Mouse (Mus musculus) hindbrain, embryonic 16.5 days (tissue): ENCODE results near the gene Snapc1. TPM values are rescaled to one million over a fixed set of nuclear protein-coding genes. Genes with fewer than 3 reads are reported as not detected.

Source experiments
- ATAC-seq: fragments of 200-750 bp; cut with Nextera tagmentation; 2 replicates; pipeline ENCODE4 v1.8.0; 2017; ENCODE audit warnings: moderate TSS enrichment, moderate library complexity
- H3K27ac ChIP-seq: fragments of 300-500 bp; sonication (generic); 2 replicates; pipeline ENCODE4 v1.5.1; 2014; ENCODE audit warnings: low read depth, mild to moderate bottlenecking, control low read depth, low read length, moderate library complexity
- H3K27me3 ChIP-seq: fragments of 300-500 bp; sonication (generic); replicated peaks from 2 replicates; pipeline ENCODE4 v1.6.1; 2014; ENCODE audit warnings: low read length; ENCODE audit not compliant: control insufficient read depth, insufficient read depth
- H3K36me3 ChIP-seq: fragments of 300-500 bp; sonication (generic); 2 replicates; pipeline ENCODE4 v1.6.1; 2014; ENCODE audit warnings: mild to moderate bottlenecking, low read length, moderate library complexity, mixed read lengths; ENCODE audit not compliant: control insufficient read depth, insufficient read depth
- H3K4me1 ChIP-seq: fragments of 300-500 bp; sonication (generic); 2 replicates; pipeline ENCODE4 v1.6.1; 2014; ENCODE audit warnings: low read depth, low read length; ENCODE audit not compliant: control insufficient read depth, insufficient read depth
- H3K4me2 ChIP-seq: fragments of 300-500 bp; sonication (generic); 2 replicates; pipeline ENCODE4 v1.6.1; 2014; ENCODE audit warnings: mild to moderate bottlenecking, low read length, control low read depth, moderate library complexity
- H3K4me3 ChIP-seq: fragments of 300-500 bp; sonication (generic); 2 replicates; pipeline ENCODE4 v1.5.1; 2014; ENCODE audit warnings: mild to moderate bottlenecking, low read length, control low read depth, moderate library complexity
- H3K9ac ChIP-seq: fragments of 300-500 bp; sonication (generic); 2 replicates; pipeline ENCODE4 v1.6.1; 2014; ENCODE audit warnings: low read depth, mild to moderate bottlenecking, control low read depth, low read length, moderate library complexity
- H3K9me3 ChIP-seq: fragments of 300-500 bp; sonication (generic); 2 replicates; pipeline ENCODE4 v1.6.1; 2014; ENCODE audit warnings: mild to moderate bottlenecking, low read length, moderate library complexity; ENCODE audit not compliant: control insufficient read depth
- WGBS: fragments of 180-500 bp; shearing (Covaris S2); extraction: QIAGEN DNeasy Blood & Tissue Kit; methylation state at CpG from one replicate; pipeline ENCODE4 v1.1.7; 2014; 5-methylcytosine and 5-hydroxymethylcytosine counted together
- polyA plus RNA-seq: library from polyadenylated mRNA; unstranded; fragments of >200 nt; fragmentation: Nextera tagmentation; extraction: Ambion mirVana; gene quantifications from 2 replicates; pipeline ENCODE4 v1.2.1, GENCODE M21; 2015

Snapc1 gene
- polyA plus RNA-seq, 1 experiment from 2014 or later, result 36.7 TPM

GRCm38 (mm10) chr12:74013739-74014138 lies 49.5 kb downstream of the Snapc1 start:
- Histone ChIP-seq H3K4me2 (0 out of 2 replicates have a peak overlapping the region, but pooled peaks have one; percentile 32), H3K9me3 (no peaks in the 10 kb centered on the region), H3K9ac (no peak overlapping the region), H3K4me3 (no peak overlapping the region), H3K27me3 (no peaks in the 10 kb centered on the region), H3K36me3 (no peaks in the 10 kb centered on the region), H3K4me1 (0 out of 2 replicates have a peak, but pooled peaks cover 4% of the 10 kb centered on the region), H3K27ac (no peak overlapping the region)
- 3% methylated on average over 6 of the region's 6 CpGs for WGBS
- peak; percentile 87 for ATAC-seq

DNA sequence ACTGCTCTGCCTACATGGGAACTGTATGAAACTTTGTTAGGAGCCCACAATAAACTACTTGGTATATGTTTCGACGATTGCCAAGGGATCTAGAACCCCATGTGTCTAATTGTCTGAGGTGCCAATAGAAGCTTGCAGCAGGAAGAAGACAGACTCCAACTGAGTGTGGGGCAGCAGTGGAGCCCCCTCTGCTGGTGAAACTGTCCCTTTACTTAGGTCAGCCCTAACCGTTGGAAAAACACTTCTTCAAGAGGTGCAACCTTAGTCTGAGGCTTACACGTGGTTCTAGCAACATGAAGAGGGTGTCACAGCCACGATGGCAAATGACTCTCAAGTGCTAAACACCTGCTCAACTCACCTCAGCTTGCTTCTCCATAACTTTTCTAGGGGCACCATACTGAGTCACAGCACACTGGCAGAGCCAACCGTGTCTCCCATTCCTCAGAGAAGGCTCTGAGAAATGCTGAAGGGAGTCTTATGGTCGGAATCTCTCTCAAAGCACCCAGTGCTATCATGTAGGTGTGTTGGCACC lies 50.5 kb downstream of the Snapc1 start:
- 0 out of 2 replicates have a peak, but pooled peaks cover 4% of the 10 kb centered on the region for H3K4me1 ChIP-seq
- no peak overlapping the region for H3K27ac ChIP-seq
- H3K9me3 ChIP-seq, result no peaks in the 10 kb centered on the region
- no peak overlapping the region for H3K4me3 ChIP-seq
- no peaks in the 10 kb centered on the region for H3K36me3 ChIP-seq
- H3K9ac ChIP-seq, result no peak overlapping the region
- H3K4me2 ChIP-seq, result no peak overlapping the region
- H3K27me3 ChIP-seq, result no peaks in the 10 kb centered on the region
- ATAC-seq, result no peak
- whole genome bisulfite sequencing, result 63% methylated on average over 7 of the region's 7 CpGs

DNA sequence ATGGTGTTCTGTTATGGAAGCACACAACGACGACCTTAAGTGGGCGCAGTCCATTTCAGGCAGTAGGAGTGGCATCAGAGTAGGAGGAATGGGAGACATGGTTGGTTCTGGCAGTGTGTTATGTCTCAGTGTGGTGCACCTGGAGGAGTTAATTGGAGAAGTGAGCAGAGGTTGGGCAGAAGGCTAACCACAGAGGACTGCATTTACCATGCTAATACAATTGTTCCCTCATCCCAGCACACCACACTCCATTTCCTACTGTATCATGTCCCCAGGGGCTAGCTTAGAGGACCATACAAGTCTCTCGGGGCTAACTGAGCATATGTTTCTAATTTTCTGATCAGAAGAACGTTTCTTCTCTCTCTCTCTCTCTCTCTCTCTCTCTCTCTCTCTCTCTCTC lies 51.2 kb downstream of the Snapc1 start:
- H3K9ac ChIP-seq, result no peak overlapping the region
- 78% methylated on average over 5 of the region's 5 CpGs for WGBS
- H3K27ac ChIP-seq, result no peak overlapping the region
- ATAC-seq, result no peak
- no peaks in the 10 kb centered on the region for H3K9me3 ChIP-seq
- H3K36me3 ChIP-seq, result no peaks in the 10 kb centered on the region
- no peak overlapping the region for H3K4me3 ChIP-seq
- no peak overlapping the region for H3K4me2 ChIP-seq
- H3K27me3 ChIP-seq, result no peaks in the 10 kb centered on the region
- H3K4me1 ChIP-seq, result 0 out of 2 replicates have a peak, but pooled peaks cover 4% of the 10 kb centered on the region

DNA sequence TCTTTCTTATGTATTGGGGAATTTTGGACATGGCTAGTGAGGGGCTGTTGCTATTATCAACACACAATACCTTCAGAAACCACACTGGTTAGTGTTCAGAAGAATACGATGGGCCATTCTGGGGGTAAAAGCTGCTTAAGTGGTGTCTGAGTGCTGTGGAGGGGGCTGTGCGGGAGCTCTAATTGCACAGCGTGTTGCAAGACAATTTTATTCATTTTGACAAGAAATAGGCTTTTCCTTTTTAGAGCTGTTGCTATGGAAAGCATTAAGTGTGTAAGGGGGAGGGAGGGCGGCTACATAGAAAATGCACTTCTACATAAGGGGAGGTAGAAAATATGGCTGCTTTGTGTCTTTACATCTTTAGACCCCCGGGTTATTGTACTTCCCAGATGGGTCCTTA lies 59.0 kb downstream of the Snapc1 start:
- Histone ChIP-seq H3K9me3 (no peaks in the 10 kb centered on the region), H3K27ac (no peak overlapping the region), H3K4me3 (no peak overlapping the region), H3K4me2 (no peak overlapping the region), H3K36me3 (no peaks in the 10 kb centered on the region), H3K27me3 (no peaks in the 10 kb centered on the region), H3K4me1 (no peaks in the 10 kb centered on the region), H3K9ac (no peak overlapping the region)
- no peak for ATAC-seq
- WGBS, result 63% methylated on average over 5 of the region's 5 CpGs

DNA sequence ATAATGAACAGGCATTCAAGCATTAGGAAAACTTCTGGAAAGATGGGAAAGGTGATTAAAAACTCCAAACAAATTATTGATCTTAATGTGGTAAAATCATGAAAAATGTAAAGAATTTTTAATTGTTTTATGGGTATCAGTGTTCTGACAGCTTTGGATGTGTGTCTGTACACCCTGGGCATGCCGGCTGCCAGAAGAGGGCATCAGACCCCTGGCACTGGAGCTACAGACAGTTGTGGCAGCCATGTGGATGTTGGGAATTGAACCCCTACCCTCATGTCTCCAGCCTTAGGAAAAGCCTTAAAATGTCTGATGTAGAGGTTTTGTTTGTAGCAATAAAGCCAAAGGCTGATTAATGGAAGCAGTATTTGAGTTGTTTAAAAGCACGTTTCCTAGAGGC lies 60.6 kb downstream of the Snapc1 start:
- Histone ChIP-seq H3K9me3 (no peaks in the 10 kb centered on the region), H3K36me3 (no peaks in the 10 kb centered on the region), H3K4me3 (no peak overlapping the region), H3K4me2 (no peak overlapping the region), H3K27ac (no peak overlapping the region), H3K9ac (no peak overlapping the region), H3K4me1 (no peaks in the 10 kb centered on the region), H3K27me3 (no peaks in the 10 kb centered on the region)
- no peak for ATAC-seq
- WGBS, result 87% methylated on average over 2 of the region's 2 CpGs

Other genes starting within 250 kb of the Snapc1 start
- 56.8 and 70.8 TPM in 2 replicates for gene Hif1a, start 63.1 kb upstream of the Snapc1 start, polyA plus RNA-seq
- 18.0 and 22.1 TPM in 2 replicates for gene Gm49321, start 26.8 kb upstream of the Snapc1 start, polyA plus RNA-seq
- gene Syt16, start 33.2 kb downstream of the Snapc1 start, polyA plus RNA-seq, result 76.1 and 81.6 TPM in 2 replicates